Mouse (Mus musculus) kidney, adult 2 months (tissue): ENCODE data around the gene Adprhl1.

Experiments
- CTCF ChIP-seq: fragments of 200-500 bp; conservative IDR thresholded peaks from 2 replicates; pipeline ENCODE4 v1.5.1; 2011; ENCODE audit warnings: low read depth, mild to moderate bottlenecking, control low read depth, low read length, moderate library complexity, mixed read lengths; ENCODE audit not compliant: insufficient read depth, insufficient read length
- POLR2A ChIP-seq: fragments of 200-500 bp; IDR thresholded peaks from one replicate; pipeline ENCODE4 v1.6.1; 2011; ENCODE audit warnings: low read depth, low read length, control low read depth

GRCm38 (mm10) chr8:13254019-13254418 lies at the start of gene Adprhl1:
- TF ChIP-seq CTCF (peak; percentile 89), POLR2A (no peak)
